Mouse (Mus musculus): ENCODE results near the gene Grem1. TPM values are rescaled to one million over a fixed set of nuclear protein-coding genes. Genes with fewer than 3 reads are reported as not detected.

The Grem1 gene
- polyA plus RNA-seq, 1 experiment from 2014 or later = not detected

DNA sequence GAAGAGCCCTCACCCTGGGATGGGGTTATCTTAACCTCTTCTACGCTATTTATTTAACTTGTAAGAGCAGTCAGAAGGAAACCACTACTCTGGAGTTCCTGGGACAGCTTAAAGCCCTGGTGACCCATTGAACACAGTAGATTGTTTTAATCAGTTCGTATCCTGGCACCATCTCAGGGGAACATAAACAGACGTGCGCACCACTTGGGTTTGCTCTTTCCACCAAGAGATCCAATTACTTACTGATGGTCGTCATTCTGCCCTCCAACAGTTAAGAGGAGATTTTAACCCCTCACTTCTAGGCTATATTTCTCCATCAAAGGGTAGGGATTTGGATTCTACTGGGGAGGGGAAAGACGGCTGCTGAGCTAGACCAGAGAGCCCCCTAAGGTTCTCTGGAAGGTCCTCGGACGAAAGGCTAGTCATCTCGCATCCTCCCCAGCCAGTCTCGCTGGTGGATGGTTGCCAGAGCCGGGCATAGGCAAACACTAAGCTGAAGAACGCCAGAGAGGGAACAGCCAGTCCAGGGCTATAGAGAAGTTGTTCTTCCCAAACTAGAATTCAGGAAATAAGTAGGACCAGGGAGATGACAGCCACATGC lies 1.4 kb downstream of the Grem1 start:
- DNase-seq = no peak
- H3K27ac ChIP-seq = no peak overlapping the region

DNA sequence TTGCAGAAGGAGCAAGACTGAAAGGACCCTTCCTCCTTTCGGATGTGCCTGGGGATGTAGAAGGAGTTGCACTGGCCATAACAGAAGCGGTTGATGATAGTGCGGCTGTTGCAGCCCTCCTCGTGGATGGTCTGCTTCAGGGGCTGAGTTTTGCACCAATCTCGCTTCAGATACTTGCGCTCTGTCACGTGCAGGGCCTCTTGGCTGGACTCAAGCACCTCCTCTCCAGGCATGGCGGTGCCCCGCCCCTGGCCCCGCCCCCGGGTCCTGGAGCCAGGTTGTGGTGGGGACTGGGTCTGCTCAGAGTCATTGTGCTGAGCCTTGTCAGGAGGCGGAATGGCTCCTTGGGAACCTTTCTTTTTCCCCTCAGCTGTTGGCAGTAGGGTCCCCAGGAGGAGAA lies 8.7 kb downstream of the Grem1 start:
- Histone ChIP-seq H3K36me3 (no peaks in the 10 kb centered on the region), H3K4me3 (replicated peaks) (no peak overlapping the region), H3K27me3 (no peaks in the 10 kb centered on the region), H3K4me2 (no peak overlapping the region), H3K9me3 (replicated peaks) (no peaks in the 10 kb centered on the region), H3K9ac (no peak overlapping the region), H3K27ac (no peak overlapping the region), H3K4me1 (replicated peaks) (no peaks in the 10 kb centered on the region)
- DNase-seq (no peak), ATAC-seq (ENCODE audit: low read depth) (no peak)
- 64% methylated on average over 12 of the region's 12 CpGs for WGBS (ENCODE audit: insufficient replicate concordance)

More for the DNA sequence above, 1.4 kb downstream of the Grem1 start:
- H3K9ac ChIP-seq = no peak overlapping the region
- peak overlapping the region; percentile 18; the same call in 1 of the 2 replicates for H3K4me3 ChIP-seq (replicated peaks)
- H3K4me2 ChIP-seq = peak overlapping the region; percentile 55; the same call in 1 of the 2 replicates
- peaks cover 47% of the 10 kb centered on the region for H3K27me3 ChIP-seq
- ATAC-seq (ENCODE audit: low read depth) = no peak
- no peaks in the 10 kb centered on the region for H3K4me1 ChIP-seq (replicated peaks)
- no peaks in the 10 kb centered on the region for H3K9me3 ChIP-seq (replicated peaks)
- no peaks in the 10 kb centered on the region for H3K36me3 ChIP-seq
- WGBS (ENCODE audit: insufficient replicate concordance) = 6% methylated on average over 12 of the region's 12 CpGs

DNA sequence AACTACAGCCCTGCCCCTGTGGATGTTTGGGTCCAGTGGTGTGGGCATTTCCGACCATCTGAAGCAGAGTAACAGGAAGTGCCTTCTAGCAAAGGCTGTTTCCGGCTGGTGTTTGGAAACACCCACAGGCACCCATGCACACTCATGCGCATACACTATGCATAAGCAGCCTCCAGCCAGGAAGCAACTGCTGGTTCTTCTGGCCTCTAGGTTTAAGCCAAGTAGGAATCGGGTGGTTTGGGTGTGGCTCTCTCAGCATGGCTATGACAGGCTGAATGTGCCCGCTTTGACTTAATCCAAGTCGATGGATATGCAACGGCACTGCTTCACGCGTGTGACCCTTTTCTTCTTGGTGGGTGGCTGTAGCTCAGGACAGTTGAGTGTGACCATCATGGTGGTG lies 9.1 kb downstream of the Grem1 start:
- ATAC-seq (ENCODE audit: low read depth) (no peak), DNase-seq (no peak)
- Histone ChIP-seq H3K27ac (no peak overlapping the region), H3K27me3 (no peaks in the 10 kb centered on the region), H3K4me1 (replicated peaks) (no peaks in the 10 kb centered on the region), H3K4me2 (no peak overlapping the region), H3K9me3 (replicated peaks) (no peaks in the 10 kb centered on the region), H3K4me3 (replicated peaks) (no peak overlapping the region), H3K36me3 (no peaks in the 10 kb centered on the region), H3K9ac (no peak overlapping the region)
- WGBS (ENCODE audit: insufficient replicate concordance) = 74% methylated on average over 9 of the region's 9 CpGs

DNA sequence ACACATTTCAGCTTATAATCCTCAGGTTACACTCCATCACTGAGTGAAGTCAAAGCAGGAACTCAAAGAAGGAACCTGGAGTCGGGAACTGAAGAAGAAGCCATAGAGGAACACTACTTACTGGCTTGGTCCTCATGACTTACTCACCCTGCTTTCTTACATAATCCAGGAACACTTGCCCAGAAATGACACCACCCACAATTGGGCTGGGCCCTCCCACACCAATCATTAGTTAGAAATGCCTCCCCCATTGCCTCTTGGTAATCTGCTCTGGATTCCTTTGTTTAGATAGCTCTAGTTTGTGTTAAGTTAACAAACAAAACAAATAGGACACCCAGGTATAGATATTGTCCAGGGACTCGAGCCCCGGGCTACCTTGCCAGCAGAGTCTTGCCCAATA lies 29.9 kb downstream of the Grem1 start:
- Histone ChIP-seq H3K9me3 (replicated peaks) (no peaks in the 10 kb centered on the region), H3K36me3 (no peaks in the 10 kb centered on the region), H3K27ac (no peak overlapping the region), H3K4me2 (no peak overlapping the region), H3K4me3 (replicated peaks) (no peak overlapping the region), H3K9ac (no peak overlapping the region), H3K27me3 (no peaks in the 10 kb centered on the region), H3K4me1 (replicated peaks) (no peaks in the 10 kb centered on the region)
- WGBS (ENCODE audit: insufficient replicate concordance) = 60% methylated on average over 3 of the region's 3 CpGs
- ATAC-seq (ENCODE audit: low read depth) = no peak
- DNase-seq = no peak

DNA sequence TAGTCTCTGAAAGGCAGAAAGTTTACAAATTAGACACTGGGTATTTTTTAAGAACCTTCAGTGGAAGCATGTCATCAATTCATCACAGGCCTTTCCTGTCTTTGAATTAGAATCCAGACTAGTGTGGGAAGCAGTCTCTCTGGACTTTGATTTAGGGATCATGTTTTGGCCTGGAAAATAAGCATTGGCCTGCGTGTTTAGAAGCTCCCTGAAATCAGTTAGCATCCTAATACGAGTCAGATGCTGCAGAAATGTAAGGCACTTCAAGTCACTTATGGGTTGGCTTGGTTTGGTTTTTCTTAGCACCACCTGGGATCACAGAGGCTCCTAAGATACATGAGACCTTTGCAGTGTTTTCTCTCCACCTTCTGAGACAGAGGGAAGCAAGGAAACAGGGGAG lies 43.6 kb downstream of the Grem1 start:
- WGBS (ENCODE audit: insufficient replicate concordance) = 31% methylated on average over 2 of the region's 2 CpGs
- Histone ChIP-seq H3K4me1 (replicated peaks) (no peaks in the 10 kb centered on the region), H3K27ac (no peak overlapping the region), H3K36me3 (no peaks in the 10 kb centered on the region), H3K4me2 (no peak overlapping the region), H3K27me3 (no peaks in the 10 kb centered on the region), H3K9me3 (replicated peaks) (no peaks in the 10 kb centered on the region), H3K9ac (no peak overlapping the region), H3K4me3 (replicated peaks) (no peak overlapping the region)
- no peak for ATAC-seq (ENCODE audit: low read depth)
- DNase-seq = no peak

DNA sequence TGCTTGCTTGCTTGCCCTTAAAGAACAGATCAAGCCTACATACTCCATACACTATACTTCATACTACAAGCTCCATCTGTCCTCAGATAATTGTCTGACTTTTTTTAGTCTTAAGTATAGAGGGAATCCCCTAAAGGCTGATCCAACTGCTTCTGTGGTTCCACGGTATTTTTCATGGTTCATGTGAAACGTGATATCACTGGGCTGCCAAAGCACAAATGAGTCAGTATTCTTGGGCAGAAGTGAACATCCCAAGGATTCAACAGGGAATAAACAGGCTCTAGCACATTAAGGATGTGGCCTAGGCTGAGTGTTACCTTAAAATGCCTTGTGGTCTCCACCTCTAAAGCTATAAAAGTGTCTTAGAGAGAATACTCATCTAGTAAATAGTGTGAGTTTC lies 45.0 kb downstream of the Grem1 start:
- H3K27ac ChIP-seq = no peak overlapping the region
- no peaks in the 10 kb centered on the region for H3K36me3 ChIP-seq
- H3K4me1 ChIP-seq (replicated peaks) = no peaks in the 10 kb centered on the region
- H3K27me3 ChIP-seq = no peaks in the 10 kb centered on the region
- DNase-seq = no peak
- 48% methylated on average over 2 of the region's 2 CpGs for WGBS (ENCODE audit: insufficient replicate concordance)
- ATAC-seq (ENCODE audit: low read depth) = no peak
- H3K4me2 ChIP-seq = no peak overlapping the region
- no peak overlapping the region for H3K4me3 ChIP-seq (replicated peaks)
- H3K9me3 ChIP-seq (replicated peaks) = no peaks in the 10 kb centered on the region
- no peak overlapping the region for H3K9ac ChIP-seq

DNA sequence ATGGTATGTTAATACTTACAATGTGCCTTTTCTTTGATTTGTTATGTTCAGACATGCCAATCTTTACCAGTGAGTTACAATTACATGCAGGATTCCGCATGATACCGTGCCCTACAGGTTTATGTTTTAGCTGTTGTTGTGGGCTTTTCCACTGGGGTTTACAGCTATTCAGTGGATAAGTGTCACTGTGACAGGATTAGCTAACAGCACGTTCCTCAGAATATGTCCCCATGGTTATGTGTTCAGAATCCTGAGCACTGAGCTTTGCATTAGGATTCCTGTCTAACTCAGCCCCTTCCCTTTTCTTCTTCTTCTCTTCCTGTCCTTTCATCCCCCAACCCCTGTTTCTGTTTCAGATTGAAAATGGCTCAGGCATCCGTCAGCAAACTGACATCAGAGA lies 50.9 kb downstream of the Grem1 start:
- H3K27me3 ChIP-seq = no peaks in the 10 kb centered on the region
- no peak for ATAC-seq (ENCODE audit: low read depth)
- H3K4me2 ChIP-seq = no peak overlapping the region
- H3K27ac ChIP-seq = no peak overlapping the region
- no peak for DNase-seq
- WGBS (ENCODE audit: insufficient replicate concordance) = 65% methylated on average over 4 of the region's 4 CpGs
- H3K4me3 ChIP-seq (replicated peaks) = no peak overlapping the region
- no peaks in the 10 kb centered on the region for H3K9me3 ChIP-seq (replicated peaks)
- no peaks in the 10 kb centered on the region for H3K4me1 ChIP-seq (replicated peaks)
- no peaks in the 10 kb centered on the region for H3K36me3 ChIP-seq
- no peak overlapping the region for H3K9ac ChIP-seq

DNA sequence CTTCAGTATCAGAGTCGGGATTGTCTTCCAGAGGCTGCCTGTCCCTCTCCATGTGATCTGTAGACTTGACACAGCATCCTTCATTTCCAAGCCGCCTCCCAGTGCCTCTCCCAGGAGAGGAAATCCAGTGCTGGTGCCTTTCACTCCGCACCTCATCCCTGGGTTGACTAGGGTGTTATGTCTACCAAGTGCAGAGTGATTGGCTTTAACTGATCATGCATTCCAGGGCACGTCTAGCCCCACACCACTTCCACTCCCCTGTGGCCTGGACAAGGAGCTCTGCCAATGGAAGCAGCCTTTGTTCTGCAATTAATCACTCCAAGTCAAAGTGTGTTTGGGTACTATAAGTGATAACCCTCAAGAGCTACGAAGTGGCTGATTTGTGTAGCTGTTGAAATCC lies 56.9 kb downstream of the Grem1 start:
- H3K9me3 ChIP-seq (replicated peaks) = no peaks in the 10 kb centered on the region
- H3K27me3 ChIP-seq = no peaks in the 10 kb centered on the region
- no peak overlapping the region for H3K4me3 ChIP-seq (replicated peaks)
- no peak for ATAC-seq (ENCODE audit: low read depth)
- H3K4me2 ChIP-seq = no peak overlapping the region
- H3K4me1 ChIP-seq (replicated peaks) = no peaks in the 10 kb centered on the region
- no peak overlapping the region for H3K9ac ChIP-seq
- no peak for DNase-seq
- H3K36me3 ChIP-seq = no peaks in the 10 kb centered on the region
- WGBS (ENCODE audit: insufficient replicate concordance) = 61% methylated on average over 5 of the region's 5 CpGs
- H3K27ac ChIP-seq = no peak overlapping the region

DNA sequence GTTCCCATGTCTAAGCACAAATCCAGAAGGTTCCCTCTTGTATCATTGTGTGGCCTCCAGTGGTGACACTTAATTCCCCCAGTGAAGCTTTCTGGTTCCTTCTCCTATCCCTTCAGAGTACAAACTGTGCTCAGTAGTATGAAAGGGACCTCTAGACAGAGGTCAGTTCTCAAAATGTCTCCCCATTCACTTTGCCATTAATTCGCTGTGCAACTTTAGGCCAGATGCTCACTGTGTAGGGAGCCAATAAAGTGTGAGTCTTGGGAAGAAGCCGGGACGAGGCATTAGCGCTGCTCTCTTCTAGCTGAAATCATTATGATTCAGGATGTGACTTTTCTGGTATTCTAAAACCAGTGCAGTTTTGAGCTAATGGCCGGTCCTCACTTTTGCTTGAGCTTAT lies 61.8 kb downstream of the Grem1 start:
- H3K27ac ChIP-seq = no peak overlapping the region
- H3K36me3 ChIP-seq = no peaks in the 10 kb centered on the region
- ATAC-seq (ENCODE audit: low read depth) (no peak), DNase-seq (no peak)
- H3K4me2 ChIP-seq = no peak overlapping the region
- no peaks in the 10 kb centered on the region for H3K27me3 ChIP-seq
- H3K9me3 ChIP-seq (replicated peaks) = no peaks in the 10 kb centered on the region
- 87% methylated on average over 5 of the region's 5 CpGs for WGBS (ENCODE audit: insufficient replicate concordance)
- H3K4me1 ChIP-seq (replicated peaks) = no peaks in the 10 kb centered on the region
- no peak overlapping the region for H3K9ac ChIP-seq
- H3K4me3 ChIP-seq (replicated peaks) = no peak overlapping the region

DNA sequence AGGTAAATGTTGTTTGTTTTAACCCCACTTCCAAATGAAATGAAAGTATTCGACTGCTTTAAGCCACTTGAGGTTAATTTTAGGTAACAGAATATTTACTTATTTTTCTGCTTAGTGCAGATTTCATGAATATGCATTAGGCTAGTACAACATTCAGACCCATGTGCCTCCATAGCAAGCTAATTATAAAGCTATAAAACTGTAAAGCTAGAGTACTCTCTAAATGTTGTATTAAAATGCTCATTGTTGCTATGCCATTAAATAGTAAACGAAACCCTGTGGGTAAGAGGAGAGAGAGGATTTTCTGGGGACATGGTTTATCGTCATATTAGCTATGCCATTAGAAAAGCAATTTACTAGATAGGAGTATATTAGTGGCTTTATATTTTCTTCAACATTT lies 62.2 kb downstream of the Grem1 start:
- DNase-seq (no peak), ATAC-seq (ENCODE audit: low read depth) (no peak)
- H3K4me2 ChIP-seq = no peak overlapping the region
- no peaks in the 10 kb centered on the region for H3K4me1 ChIP-seq (replicated peaks)
- no peaks in the 10 kb centered on the region for H3K36me3 ChIP-seq
- no peak overlapping the region for H3K9ac ChIP-seq
- no peaks in the 10 kb centered on the region for H3K27me3 ChIP-seq
- no peak overlapping the region for H3K27ac ChIP-seq
- WGBS (ENCODE audit: insufficient replicate concordance) = 73% methylated on average over 3 of the region's 3 CpGs
- no peak overlapping the region for H3K4me3 ChIP-seq (replicated peaks)
- H3K9me3 ChIP-seq (replicated peaks) = no peaks in the 10 kb centered on the region

All from liver, embryonic 13.5 days (tissue).